Mouse (Mus musculus): ENCODE results near the gene Wwox.

Wwox gene

DNA sequence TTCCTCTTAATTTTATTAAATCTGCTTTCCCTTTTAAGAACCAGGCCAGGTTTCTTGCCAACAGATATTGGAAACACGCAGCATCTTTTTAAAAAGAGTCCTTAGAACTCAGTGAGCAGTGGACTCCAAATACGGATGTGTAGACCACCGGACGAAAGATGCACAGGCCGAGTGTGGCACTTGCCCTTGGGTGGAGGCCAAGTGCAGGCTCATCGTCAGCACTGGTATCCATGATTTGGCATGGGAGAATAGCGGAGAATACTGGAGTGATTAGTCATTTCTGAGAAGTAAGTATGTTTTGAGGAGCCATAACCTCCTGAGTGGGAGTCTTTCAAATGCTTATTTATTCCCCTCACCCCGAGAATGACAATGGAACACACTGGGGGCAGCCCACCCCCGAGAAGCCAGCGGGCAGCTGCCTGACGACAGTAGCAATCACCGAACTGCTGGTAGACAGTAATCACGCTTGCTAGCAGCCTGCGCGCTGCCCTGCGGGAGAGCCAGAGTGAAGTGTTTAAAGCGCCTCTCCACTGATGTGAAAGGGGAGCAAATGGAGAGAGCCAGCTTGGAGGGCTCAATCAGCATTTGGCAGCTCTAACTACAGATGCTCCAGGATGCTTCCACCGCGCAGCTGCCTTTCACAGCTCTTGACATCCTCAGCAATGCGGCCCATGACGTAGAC lies 29.2 kb downstream of the Wwox start:
- DNase-seq (ENCODE audit: low spot score), result no peak

DNA sequence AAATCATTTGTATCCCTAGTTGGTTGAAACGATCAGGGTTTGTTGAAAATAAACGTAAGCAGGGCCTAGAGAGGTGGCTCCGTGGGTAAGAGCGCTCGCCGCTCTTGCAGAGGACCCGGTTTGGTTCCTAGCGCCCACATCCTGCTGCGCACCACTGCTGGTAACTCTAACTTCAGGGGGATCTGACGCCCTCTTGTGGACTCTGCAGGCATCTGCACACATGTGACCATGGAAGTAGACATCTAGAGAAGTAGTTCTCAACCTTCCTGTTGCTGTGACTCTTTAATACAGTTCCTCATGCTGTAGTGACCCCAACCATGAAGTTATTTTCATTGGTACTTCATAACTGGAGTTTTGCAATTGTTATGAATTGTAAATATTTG lies 29.7 kb downstream of the Wwox start:
- DNase-seq (ENCODE audit: low spot score), result no peak

DNA sequence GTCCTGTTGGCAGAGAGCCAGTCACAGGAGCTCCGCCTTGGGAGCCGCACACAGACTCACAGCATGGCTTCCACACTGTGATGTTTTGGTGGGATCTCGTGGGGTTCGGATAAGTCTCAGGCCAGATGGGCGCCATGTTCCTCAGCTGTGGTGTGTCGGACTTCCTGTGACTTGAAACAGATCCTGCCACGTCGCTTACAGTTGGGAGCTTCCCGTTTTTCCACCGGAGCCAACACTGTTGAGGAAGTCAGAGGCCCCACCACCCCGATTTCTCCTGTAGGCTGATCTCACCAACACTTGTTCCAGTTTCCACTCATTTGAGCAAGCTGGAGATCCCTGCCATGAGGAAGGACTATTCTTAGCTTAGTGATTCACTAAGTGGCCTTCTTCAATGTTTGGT lies 34.1 kb downstream of the Wwox start:
- DNase-seq (ENCODE audit: low spot score), result no peak

DNA sequence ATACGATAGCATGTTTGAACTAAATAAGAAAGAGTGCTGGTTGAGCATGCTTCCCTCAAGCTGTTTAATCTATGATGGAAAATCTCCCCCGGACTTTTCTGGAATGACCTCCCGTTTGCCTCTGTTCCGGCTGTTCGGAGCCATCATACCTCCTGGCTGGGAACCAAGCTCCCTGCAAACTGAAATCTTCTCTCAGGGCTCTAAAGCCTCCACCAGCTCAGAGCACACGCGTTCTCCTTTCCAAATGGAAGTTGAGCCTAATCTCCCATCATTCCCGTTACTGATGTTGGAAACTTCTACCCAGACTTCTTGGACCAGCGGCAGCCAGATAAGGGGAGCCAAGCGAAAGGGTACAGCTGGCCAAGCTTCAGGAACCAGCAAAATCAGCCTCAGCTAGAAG lies 37.5 kb downstream of the Wwox start:
- no peak for DNase-seq (ENCODE audit: low spot score)

GRCm38 (mm10) chr8:114477790-114478189 lies 38.3 kb downstream of the Wwox start:
- no peak for DNase-seq (ENCODE audit: low spot score)

- no peak for DNase-seq (ENCODE audit: low spot score)
These were observed 40.3 kb downstream of the Wwox start for GRCm38 (mm10) chr8:114479749-114480148.

DNA sequence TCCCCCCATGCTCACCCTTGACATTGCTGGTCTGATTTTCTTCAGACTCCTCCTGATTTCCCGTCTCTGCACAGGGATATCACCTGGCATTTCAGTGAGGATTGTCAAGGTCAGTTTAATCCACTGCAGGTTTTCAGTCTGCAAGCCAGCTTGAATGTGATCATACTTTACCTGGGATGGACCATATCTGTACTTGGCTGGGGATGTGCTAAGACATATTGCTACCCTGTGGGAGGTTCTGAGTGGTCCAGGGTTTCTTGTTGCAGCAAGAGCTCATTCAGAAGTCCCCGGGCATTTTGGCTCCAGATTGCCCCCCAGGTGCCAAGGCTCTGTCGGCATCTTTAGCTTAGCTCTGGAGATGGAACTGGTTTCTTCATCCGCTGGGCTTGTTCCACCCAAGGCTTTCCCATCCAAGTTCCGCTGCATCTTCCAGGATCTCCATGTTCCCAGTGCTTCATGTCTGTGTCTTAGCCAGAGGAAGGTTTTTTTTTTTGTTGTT lies 52.3 kb downstream of the Wwox start:
- DNase-seq (ENCODE audit: low spot score), result no peak

- DNase-seq (ENCODE audit: low spot score), result no peak
These were observed 60.1 kb downstream of the Wwox start for GRCm38 (mm10) chr8:114499448-114500144.

- DNase-seq (ENCODE audit: low spot score), result no peak
These were observed 62.5 kb downstream of the Wwox start for GRCm38 (mm10) chr8:114501906-114502305.

GRCm38 (mm10) chr8:114503196-114503595 lies 63.7 kb downstream of the Wwox start:
- DNase-seq (ENCODE audit: low spot score), result no peak

DNA sequence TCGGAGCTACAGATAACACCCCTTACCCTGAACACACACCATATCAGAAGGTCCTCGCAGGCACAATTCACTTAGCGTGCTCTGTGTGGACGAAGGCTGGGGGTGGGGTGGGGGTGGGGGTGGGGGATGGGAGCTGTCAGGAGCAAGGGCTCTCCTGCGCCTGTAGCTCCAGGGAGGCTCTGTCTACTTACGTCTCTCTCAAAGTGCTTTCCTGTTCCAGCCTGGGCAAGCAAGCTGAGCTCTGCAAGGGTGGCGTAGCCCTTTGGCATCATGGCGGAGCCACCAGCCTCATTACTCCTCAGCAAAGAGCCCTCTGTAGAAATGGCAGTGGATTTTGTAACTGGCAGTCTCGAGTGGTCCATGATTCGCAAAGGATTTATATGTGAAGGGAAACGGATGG lies 65.4 kb downstream of the Wwox start:
- DNase-seq (ENCODE audit: low spot score), result no peak

- DNase-seq (ENCODE audit: low spot score), result no peak
These were observed 66.2 kb downstream of the Wwox start for GRCm38 (mm10) chr8:114505351-114506347.

DNA sequence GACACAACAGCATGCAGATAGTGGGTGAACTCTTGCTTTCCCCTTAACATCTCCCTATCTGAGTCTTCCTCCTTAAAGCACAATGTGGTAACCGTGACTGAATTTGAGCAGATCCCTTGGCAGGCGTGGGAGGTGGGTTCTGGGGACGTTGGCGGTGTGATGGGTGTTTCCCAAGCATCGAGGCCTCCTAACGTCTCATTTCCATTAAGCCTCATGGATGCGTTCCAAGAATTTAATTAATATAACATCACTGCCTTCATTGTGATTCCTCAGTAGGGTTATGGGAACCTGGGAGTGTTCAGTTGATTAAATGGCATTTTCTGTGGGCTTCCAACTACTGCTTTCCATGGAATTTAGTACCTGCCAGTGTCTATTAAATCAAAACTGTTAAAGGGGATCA lies 67.9 kb downstream of the Wwox start:
- no peak for DNase-seq (ENCODE audit: low spot score)

DNA sequence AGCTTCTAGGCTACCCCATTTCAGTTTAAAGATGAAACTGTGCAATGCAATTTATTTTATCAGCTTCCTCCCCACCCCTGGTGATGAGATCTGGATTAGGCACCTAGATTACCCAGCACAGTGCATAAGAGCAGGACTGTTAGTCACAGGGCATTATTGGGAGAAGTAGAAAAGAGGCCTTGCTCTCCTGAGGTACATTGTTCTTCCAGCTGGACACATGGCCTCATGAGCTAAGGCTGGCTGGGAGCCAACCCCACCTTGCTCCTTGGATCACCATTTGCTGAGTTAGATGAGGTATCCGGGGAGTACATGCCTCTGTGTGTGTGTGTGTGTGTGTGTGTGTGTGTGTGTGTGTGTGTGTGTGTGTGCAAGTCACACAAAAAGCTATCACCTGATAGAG lies 70.8 kb downstream of the Wwox start:
- no peak for DNase-seq (ENCODE audit: low spot score)

GRCm38 (mm10) chr8:114512075-114512935 lies 72.8 kb downstream of the Wwox start:
- DNase-seq (ENCODE audit: low spot score), result no peak

DNA sequence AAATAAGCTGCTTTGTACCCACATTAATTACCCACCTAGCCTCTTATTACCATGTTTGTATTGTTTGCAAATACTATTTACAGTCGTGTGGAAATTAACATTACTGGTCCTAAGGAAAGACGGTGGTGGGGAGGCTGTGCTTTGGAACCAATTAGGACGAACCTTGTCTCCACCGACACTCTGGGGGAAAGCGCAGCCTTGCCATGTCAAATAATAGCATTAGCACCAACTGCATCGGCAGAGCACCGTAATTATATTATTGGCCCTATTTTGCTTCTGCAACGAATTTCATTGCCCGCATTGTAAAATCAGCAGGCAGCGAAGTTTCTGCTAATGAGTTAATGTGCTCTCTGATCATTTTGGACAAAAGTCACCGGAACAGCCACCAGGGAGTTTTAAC lies 75.2 kb downstream of the Wwox start:
- no peak for DNase-seq (ENCODE audit: low spot score)

- no peak for DNase-seq (ENCODE audit: low spot score)
These were observed 83.6 kb downstream of the Wwox start for GRCm38 (mm10) chr8:114523061-114523460.

- no peak for DNase-seq (ENCODE audit: low spot score)
These were observed 87.3 kb downstream of the Wwox start for GRCm38 (mm10) chr8:114526626-114527267.

- no peak for DNase-seq (ENCODE audit: low spot score)
These were observed 88.3 kb downstream of the Wwox start for GRCm38 (mm10) chr8:114527648-114528221.

DNA sequence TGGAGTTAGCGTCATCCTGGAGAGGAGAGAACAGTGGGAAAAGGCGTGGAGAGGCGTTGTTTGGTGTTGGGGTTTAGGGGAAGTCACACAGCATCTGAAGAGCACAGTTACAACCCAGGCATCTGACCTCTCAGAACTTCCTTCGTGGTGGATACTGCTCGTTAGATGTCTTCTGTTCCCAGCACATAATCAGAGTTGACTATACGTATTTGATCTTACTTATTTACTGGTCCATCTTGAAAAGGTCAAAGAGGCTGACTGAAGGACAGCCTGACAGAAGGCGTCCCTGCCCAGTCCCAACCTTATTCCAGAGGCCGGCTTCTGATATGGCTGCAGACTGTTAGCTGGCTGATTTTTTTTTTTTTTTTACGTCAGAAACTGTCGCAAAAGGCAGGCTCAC lies 90.1 kb downstream of the Wwox start:
- DNase-seq (ENCODE audit: low spot score), result no peak

DNA sequence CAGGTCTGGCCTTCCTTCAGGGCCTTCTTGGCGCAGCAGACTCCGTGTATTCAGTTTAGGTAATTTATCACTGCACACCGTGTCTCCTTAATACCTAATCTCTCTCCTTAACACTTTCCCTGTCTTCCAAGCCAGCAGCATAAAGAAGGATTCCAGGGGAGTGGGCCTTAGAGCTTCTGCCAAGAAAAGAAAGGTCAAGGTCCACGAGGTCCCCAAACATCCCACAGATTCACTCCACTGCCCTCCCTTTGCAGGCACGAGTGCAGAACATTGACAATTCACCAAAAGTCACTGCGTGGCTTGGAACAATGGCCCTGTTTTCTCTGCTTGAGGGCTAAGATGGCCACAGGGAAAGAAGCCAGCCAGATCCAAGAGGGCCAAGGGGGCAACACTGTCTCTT lies 96.7 kb downstream of the Wwox start:
- no peak for DNase-seq (ENCODE audit: low spot score)

All from lung, postnatal 25 days (tissue).